Mouse (Mus musculus): Measurements from ENCODE around the gene Galnt2. TPM values are rescaled to one million over a fixed set of nuclear protein-coding genes. Genes with fewer than 3 reads are reported as not detected.

The Galnt2 gene
- total and polyA plus RNA-seq, 2 experiments from 2014 or later: 36.5 to 54.9 TPM

DNA sequence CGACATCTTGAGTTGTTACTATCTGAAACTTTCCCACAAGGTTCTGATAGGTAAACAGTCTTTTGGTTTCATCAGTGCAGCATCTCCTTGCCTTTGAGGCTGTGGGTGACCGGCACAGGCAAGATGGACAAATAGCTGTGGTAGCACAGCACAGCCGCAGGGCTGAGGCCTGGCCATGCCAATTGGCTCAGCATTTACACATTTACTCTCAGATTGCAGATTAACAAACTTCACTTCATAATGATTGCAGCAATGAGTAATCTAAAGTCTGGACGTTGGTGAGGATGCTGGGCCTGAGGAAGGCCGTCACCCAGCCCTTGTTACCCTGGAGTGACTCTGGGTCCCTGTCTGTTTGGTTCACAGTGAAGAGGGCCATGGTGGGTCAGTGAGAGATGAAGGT, 11.7 kb downstream of the Galnt2 start:
- H3K36me3 ChIP-seq (ENCODE audit: insufficient read depth, low read length): no peaks in the 10 kb centered on the region
- no peak overlapping the region for H3K4me2 ChIP-seq (ENCODE audit: low read depth, low read length)
- H3K27ac ChIP-seq: no peak overlapping the region
- 98% methylated on average over 5 of the region's 5 CpGs for WGBS
- H3K9me3 ChIP-seq (ENCODE audit: low read length): no peaks in the 10 kb centered on the region
- peaks cover 6% of the 10 kb centered on the region for H3K4me1 ChIP-seq (ENCODE audit: insufficient read depth, low read length)
- TF ChIP-seq CTCF (IDR thresholded peaks at IDR 0.05; ENCODE audit: low read depth): no peak
- H3K4me3 ChIP-seq (ENCODE audit: low read length): no peak overlapping the region
- H3K27me3 ChIP-seq (ENCODE audit: insufficient read depth, low read length): no peaks in the 10 kb centered on the region
- no peak overlapping the region for H3K9ac ChIP-seq (replicated peaks; ENCODE audit: low read length)
- ATAC-seq (no peak), DNase-seq (ENCODE audit: low spot score) (no peak)

DNA sequence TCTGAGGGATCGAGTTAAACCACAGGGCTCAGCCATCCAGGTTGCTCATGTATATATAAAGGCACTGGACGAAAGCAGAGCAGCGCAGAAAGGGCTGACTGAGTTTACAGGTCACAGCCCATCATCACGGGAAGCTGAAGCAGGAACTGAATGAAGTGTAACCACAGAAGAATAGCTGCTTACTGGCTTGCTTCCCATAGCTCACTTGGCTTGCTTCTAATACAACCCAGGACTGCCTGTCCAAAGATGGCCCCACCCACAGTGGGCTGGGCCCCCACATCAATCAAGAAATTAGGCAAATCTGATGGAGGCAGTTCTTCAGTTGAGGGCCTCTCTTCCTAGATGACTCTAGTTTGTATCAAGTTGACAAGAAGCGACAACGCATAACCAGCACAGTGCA, 16.4 kb downstream of the Galnt2 start:
- DNase-seq (ENCODE audit: low spot score): no peak
- ATAC-seq: no peak
- Histone ChIP-seq H3K27me3 (ENCODE audit: insufficient read depth, low read length) (no peaks in the 10 kb centered on the region), H3K4me1 (ENCODE audit: insufficient read depth, low read length) (no peaks in the 10 kb centered on the region), H3K36me3 (ENCODE audit: insufficient read depth, low read length) (no peaks in the 10 kb centered on the region), H3K4me2 (ENCODE audit: low read depth, low read length) (no peak overlapping the region), H3K4me3 (ENCODE audit: low read length) (no peak overlapping the region), H3K9me3 (ENCODE audit: low read length) (no peaks in the 10 kb centered on the region), H3K27ac (no peak overlapping the region), H3K9ac (replicated peaks; ENCODE audit: low read length) (no peak overlapping the region)
- no peak for TF ChIP-seq CTCF (IDR thresholded peaks at IDR 0.05; ENCODE audit: low read depth)
- 77% methylated on average over 6 of the region's 6 CpGs for WGBS

DNA sequence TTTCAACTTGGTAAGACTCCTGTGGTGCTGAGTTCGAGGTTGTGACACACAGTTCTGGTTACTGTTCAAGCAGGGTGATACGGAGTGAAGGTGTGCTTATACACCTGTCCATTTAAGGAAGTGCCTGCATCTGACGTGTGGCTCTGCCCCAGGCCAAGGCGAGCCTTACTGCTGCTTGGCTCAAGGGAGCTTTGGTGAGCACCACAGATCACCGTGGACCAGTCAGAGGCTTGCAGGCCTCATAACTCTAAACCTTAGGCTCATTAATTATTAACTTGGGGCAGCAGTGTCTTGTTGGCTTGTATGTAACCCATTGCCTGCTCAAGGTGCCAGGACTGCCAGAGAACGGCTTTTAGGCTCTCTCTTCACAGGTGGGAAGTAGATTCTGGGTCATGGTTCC, 17.5 kb downstream of the Galnt2 start:
- no peak for TF ChIP-seq CTCF (IDR thresholded peaks at IDR 0.05; ENCODE audit: low read depth)
- H3K36me3 ChIP-seq (ENCODE audit: insufficient read depth, low read length): no peaks in the 10 kb centered on the region
- no peaks in the 10 kb centered on the region for H3K4me1 ChIP-seq (ENCODE audit: insufficient read depth, low read length)
- ATAC-seq: no peak
- no peaks in the 10 kb centered on the region for H3K27me3 ChIP-seq (ENCODE audit: insufficient read depth, low read length)
- no peak overlapping the region for H3K9ac ChIP-seq (replicated peaks; ENCODE audit: low read length)
- no peaks in the 10 kb centered on the region for H3K9me3 ChIP-seq (ENCODE audit: low read length)
- 95% methylated on average over 6 of the region's 6 CpGs for WGBS
- no peak overlapping the region for H3K27ac ChIP-seq
- no peak overlapping the region for H3K4me3 ChIP-seq (ENCODE audit: low read length)
- DNase-seq (ENCODE audit: low spot score): no peak
- H3K4me2 ChIP-seq (ENCODE audit: low read depth, low read length): no peak overlapping the region

DNA sequence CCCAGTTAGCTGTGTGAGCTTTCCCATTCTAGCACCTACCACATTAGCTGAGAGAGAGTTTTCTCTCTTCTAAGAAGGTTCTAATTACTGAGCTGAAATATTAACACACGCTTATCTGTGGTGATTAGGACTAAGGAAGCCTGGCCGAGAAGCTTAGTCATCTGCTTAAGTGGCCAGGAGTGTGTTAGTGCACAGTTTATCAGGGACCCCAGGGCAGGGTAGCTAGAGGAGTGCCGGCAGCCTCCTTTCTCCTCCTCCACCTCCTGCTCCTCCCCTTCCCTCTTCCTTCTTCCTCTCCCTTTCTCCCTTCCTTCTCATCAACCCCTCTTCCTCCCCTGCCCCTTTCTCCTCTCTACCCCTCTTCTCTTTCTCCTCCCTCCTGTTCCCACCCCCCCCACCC, 19.1 kb downstream of the Galnt2 start:
- Histone ChIP-seq H3K4me3 (ENCODE audit: low read length) (no peak overlapping the region), H3K27ac (no peak overlapping the region), H3K9ac (replicated peaks; ENCODE audit: low read length) (no peak overlapping the region), H3K36me3 (ENCODE audit: insufficient read depth, low read length) (no peaks in the 10 kb centered on the region), H3K9me3 (ENCODE audit: low read length) (no peaks in the 10 kb centered on the region), H3K27me3 (ENCODE audit: insufficient read depth, low read length) (no peaks in the 10 kb centered on the region), H3K4me1 (ENCODE audit: insufficient read depth, low read length) (no peaks in the 10 kb centered on the region), H3K4me2 (ENCODE audit: low read depth, low read length) (no peak overlapping the region)
- no peak for DNase-seq (ENCODE audit: low spot score)
- no peak for TF ChIP-seq CTCF (IDR thresholded peaks at IDR 0.05; ENCODE audit: low read depth)
- no peak for ATAC-seq
- 47% methylated on average over 3 of the region's 3 CpGs for WGBS

DNA sequence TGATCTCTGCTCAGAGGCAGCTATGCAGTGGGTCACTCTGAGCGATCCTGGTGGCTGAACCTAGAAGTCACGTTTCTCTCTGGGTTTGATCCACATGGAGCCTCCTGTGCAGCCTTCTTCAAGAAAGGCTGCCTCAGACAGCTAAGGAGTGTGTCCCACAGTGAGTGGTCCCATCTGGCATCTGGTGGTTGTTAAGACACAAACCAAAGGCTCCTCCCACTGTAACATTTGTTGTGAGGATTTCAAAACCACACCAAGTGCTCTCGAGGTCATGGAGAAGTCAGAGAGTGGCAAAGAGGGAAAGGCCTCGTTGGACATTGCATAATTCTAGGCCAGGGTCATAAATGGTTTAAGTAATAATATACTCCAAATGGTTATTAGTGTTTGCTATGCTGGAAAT, 19.6 kb downstream of the Galnt2 start:
- DNase-seq (ENCODE audit: low spot score) (no peak), ATAC-seq (no peak)
- Histone ChIP-seq H3K27ac (no peak overlapping the region), H3K36me3 (ENCODE audit: insufficient read depth, low read length) (no peaks in the 10 kb centered on the region), H3K4me1 (ENCODE audit: insufficient read depth, low read length) (no peaks in the 10 kb centered on the region), H3K4me3 (ENCODE audit: low read length) (no peak overlapping the region), H3K4me2 (ENCODE audit: low read depth, low read length) (no peak overlapping the region), H3K9me3 (ENCODE audit: low read length) (no peaks in the 10 kb centered on the region), H3K9ac (replicated peaks; ENCODE audit: low read length) (no peak overlapping the region), H3K27me3 (ENCODE audit: insufficient read depth, low read length) (no peaks in the 10 kb centered on the region)
- 27% methylated on average over 4 of the region's 4 CpGs for WGBS
- no peak for TF ChIP-seq CTCF (IDR thresholded peaks at IDR 0.05; ENCODE audit: low read depth)

DNA sequence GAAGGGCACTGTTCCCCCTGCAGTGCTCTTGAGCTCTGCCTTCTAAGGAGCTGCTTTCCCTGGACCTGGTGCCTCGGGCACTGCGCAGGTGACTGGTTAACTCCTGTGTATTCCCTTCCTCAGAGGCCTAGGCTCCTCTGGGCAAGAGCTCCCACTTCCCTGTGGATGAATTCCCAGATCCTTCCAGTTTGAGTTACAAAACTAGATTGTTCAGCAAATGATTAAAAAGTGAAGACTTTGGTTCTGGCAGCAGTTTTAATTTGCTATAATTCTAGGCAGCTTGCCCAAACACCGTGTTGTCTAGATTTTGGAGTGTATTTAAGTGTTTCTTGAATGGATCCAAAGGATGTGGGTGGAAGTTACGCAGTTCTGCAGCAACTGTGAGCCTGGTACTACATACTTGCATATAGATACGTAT, 21.4 kb downstream of the Galnt2 start:
- H3K27me3 ChIP-seq (ENCODE audit: insufficient read depth, low read length): no peaks in the 10 kb centered on the region
- ATAC-seq (no peak), DNase-seq (ENCODE audit: low spot score) (no peak)
- no peaks in the 10 kb centered on the region for H3K36me3 ChIP-seq (ENCODE audit: insufficient read depth, low read length)
- no peak overlapping the region for H3K27ac ChIP-seq
- H3K4me2 ChIP-seq (ENCODE audit: low read depth, low read length): no peak overlapping the region
- no peak overlapping the region for H3K9ac ChIP-seq (replicated peaks; ENCODE audit: low read length)
- TF ChIP-seq CTCF (IDR thresholded peaks at IDR 0.05; ENCODE audit: low read depth): no peak
- H3K4me1 ChIP-seq (ENCODE audit: insufficient read depth, low read length): peaks cover 16% of the 10 kb centered on the region
- no peak overlapping the region for H3K4me3 ChIP-seq (ENCODE audit: low read length)
- no peaks in the 10 kb centered on the region for H3K9me3 ChIP-seq (ENCODE audit: low read length)
- WGBS: 74% methylated on average over 5 of the region's 5 CpGs

DNA sequence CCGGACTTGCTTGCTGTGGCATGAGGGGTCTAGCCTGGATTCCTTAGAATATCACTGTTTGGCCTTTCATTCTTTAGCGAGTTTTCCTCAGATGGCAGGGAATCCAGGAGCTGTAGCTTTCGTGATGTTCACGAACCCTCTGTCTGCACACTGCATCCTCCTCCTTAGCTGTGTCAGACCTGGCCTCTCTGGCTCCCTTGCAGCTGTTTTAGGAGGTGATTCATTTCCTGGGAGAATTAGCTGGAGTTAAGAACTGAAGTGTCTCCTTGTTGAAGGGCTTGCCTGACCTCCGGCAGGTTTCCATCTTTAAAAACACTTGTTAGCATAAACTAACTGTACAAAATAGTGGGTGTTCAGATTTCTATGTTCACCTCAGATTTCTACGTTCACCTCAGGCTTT, 22.7 kb downstream of the Galnt2 start:
- Histone ChIP-seq H3K4me2 (ENCODE audit: low read depth, low read length) (no peak overlapping the region), H3K27ac (no peak overlapping the region), H3K36me3 (ENCODE audit: insufficient read depth, low read length) (no peaks in the 10 kb centered on the region), H3K4me3 (ENCODE audit: low read length) (no peak overlapping the region), H3K4me1 (ENCODE audit: insufficient read depth, low read length) (peaks cover 24% of the 10 kb centered on the region), H3K9me3 (ENCODE audit: low read length) (no peaks in the 10 kb centered on the region), H3K9ac (replicated peaks; ENCODE audit: low read length) (no peak overlapping the region), H3K27me3 (ENCODE audit: insufficient read depth, low read length) (no peaks in the 10 kb centered on the region)
- no peak for DNase-seq (ENCODE audit: low spot score)
- 88% methylated on average over 6 of the region's 6 CpGs for WGBS
- no peak for ATAC-seq
- TF ChIP-seq CTCF (IDR thresholded peaks at IDR 0.05; ENCODE audit: low read depth): no peak

Measured in hindbrain, postnatal 0 days (tissue).